Mouse (Mus musculus) hindbrain, embryonic 16.5 days (tissue): ENCODE measurements around the gene Nrip1. TPM values are rescaled to one million over a fixed set of nuclear protein-coding genes. Genes with fewer than 3 reads are reported as not detected.

Experiments used
- ATAC-seq: fragments of 200-750 bp; cut with Nextera tagmentation; 2 replicates; pipeline ENCODE4 v1.8.0; 2017; ENCODE audit warnings: moderate TSS enrichment, moderate library complexity
- H3K27ac ChIP-seq: fragments of 300-500 bp; sonication (generic); 2 replicates; pipeline ENCODE4 v1.5.1; 2014; ENCODE audit warnings: low read depth, mild to moderate bottlenecking, control low read depth, low read length, moderate library complexity
- H3K27me3 ChIP-seq: fragments of 300-500 bp; sonication (generic); replicated peaks from 2 replicates; pipeline ENCODE4 v1.6.1; 2014; ENCODE audit warnings: low read length; ENCODE audit not compliant: control insufficient read depth, insufficient read depth
- H3K36me3 ChIP-seq: fragments of 300-500 bp; sonication (generic); 2 replicates; pipeline ENCODE4 v1.6.1; 2014; ENCODE audit warnings: mild to moderate bottlenecking, low read length, moderate library complexity, mixed read lengths; ENCODE audit not compliant: control insufficient read depth, insufficient read depth
- H3K4me1 ChIP-seq: fragments of 300-500 bp; sonication (generic); 2 replicates; pipeline ENCODE4 v1.6.1; 2014; ENCODE audit warnings: low read depth, low read length; ENCODE audit not compliant: control insufficient read depth, insufficient read depth
- H3K4me2 ChIP-seq: fragments of 300-500 bp; sonication (generic); 2 replicates; pipeline ENCODE4 v1.6.1; 2014; ENCODE audit warnings: mild to moderate bottlenecking, low read length, control low read depth, moderate library complexity
- H3K4me3 ChIP-seq: fragments of 300-500 bp; sonication (generic); 2 replicates; pipeline ENCODE4 v1.5.1; 2014; ENCODE audit warnings: mild to moderate bottlenecking, low read length, control low read depth, moderate library complexity
- H3K9ac ChIP-seq: fragments of 300-500 bp; sonication (generic); 2 replicates; pipeline ENCODE4 v1.6.1; 2014; ENCODE audit warnings: low read depth, mild to moderate bottlenecking, control low read depth, low read length, moderate library complexity
- H3K9me3 ChIP-seq: fragments of 300-500 bp; sonication (generic); 2 replicates; pipeline ENCODE4 v1.6.1; 2014; ENCODE audit warnings: mild to moderate bottlenecking, low read length, moderate library complexity; ENCODE audit not compliant: control insufficient read depth
- WGBS: fragments of 180-500 bp; shearing (Covaris S2); extraction: QIAGEN DNeasy Blood & Tissue Kit; methylation state at CpG from one replicate; pipeline ENCODE4 v1.1.7; 2014; 5-methylcytosine and 5-hydroxymethylcytosine counted together
- polyA plus RNA-seq: library from polyadenylated mRNA; unstranded; fragments of >200 nt; fragmentation: Nextera tagmentation; extraction: Ambion mirVana; gene quantifications from 2 replicates; pipeline ENCODE4 v1.2.1, GENCODE M21; 2015

Nrip1 gene
- polyA plus RNA-seq, 1 experiment from 2014 or later, result 29.0 TPM

GRCm38 (mm10) chr16:76324411-76325314 lies 49.0 kb downstream of the Nrip1 start:
- no peak overlapping the region for H3K27ac ChIP-seq
- 73% methylated on average over 3 of the region's 4 CpGs for WGBS
- H3K4me1 ChIP-seq, result peaks cover 14% of the 10 kb centered on the region
- no peaks in the 10 kb centered on the region for H3K9me3 ChIP-seq
- H3K27me3 ChIP-seq, result no peaks in the 10 kb centered on the region
- H3K9ac ChIP-seq, result no peak overlapping the region
- no peak for ATAC-seq
- no peak overlapping the region for H3K4me3 ChIP-seq
- H3K36me3 ChIP-seq, result no peaks in the 10 kb centered on the region
- H3K4me2 ChIP-seq, result no peak overlapping the region

- Histone ChIP-seq H3K4me3 (no peak overlapping the region), H3K36me3 (no peaks in the 10 kb centered on the region), H3K4me2 (no peak overlapping the region), H3K9me3 (no peaks in the 10 kb centered on the region), H3K27ac (no peak overlapping the region), H3K4me1 (peaks cover 21% of the 10 kb centered on the region), H3K9ac (no peak overlapping the region), H3K27me3 (no peaks in the 10 kb centered on the region)
- 84% methylated on average over 4 of the region's 4 CpGs for WGBS
- no peak for ATAC-seq
Observed at GRCm38 (mm10) chr16:76323594-76324307, 49.9 kb downstream of the Nrip1 start.

- Histone ChIP-seq H3K4me3 (no peak overlapping the region), H3K27ac (no peak overlapping the region), H3K4me1 (peaks cover 21% of the 10 kb centered on the region), H3K36me3 (no peaks in the 10 kb centered on the region), H3K9me3 (no peaks in the 10 kb centered on the region), H3K9ac (no peak overlapping the region), H3K27me3 (no peaks in the 10 kb centered on the region), H3K4me2 (no peak overlapping the region)
- ATAC-seq, result no peak
- 97% methylated on average over 2 of the region's 2 CpGs for WGBS
Observed at GRCm38 (mm10) chr16:76323141-76323540, 50.5 kb downstream of the Nrip1 start.

- Histone ChIP-seq H3K36me3 (no peaks in the 10 kb centered on the region), H3K4me2 (peak overlapping the region; percentile 42), H3K9ac (0 out of 2 replicates have a peak overlapping the region, but pooled peaks have one; percentile 18), H3K27ac (peak overlapping the region; percentile 49), H3K9me3 (no peaks in the 10 kb centered on the region), H3K4me1 (peaks cover 24% of the 10 kb centered on the region), H3K4me3 (peak overlapping the region; percentile 7; the same call in 1 of the 2 replicates), H3K27me3 (no peaks in the 10 kb centered on the region)
- no peak; the same call in 1 of the 2 replicates for ATAC-seq
- WGBS, result 3% methylated on average over 11 of the region's 11 CpGs
Observed at GRCm38 (mm10) chr16:76321527-76322165, 52.0 kb downstream of the Nrip1 start.

- WGBS, result 31% methylated on average over 5 of the region's 5 CpGs
Observed at GRCm38 (mm10) chr16:76320118-76320473, 53.5 kb downstream of the Nrip1 start.

GRCm38 (mm10) chr16:76319364-76320117 lies 54.1 kb downstream of the Nrip1 start:
- 21% methylated on average over 11 of the region's 11 CpGs for WGBS
- H3K4me2 ChIP-seq, result no peak overlapping the region
- no peaks in the 10 kb centered on the region for H3K9me3 ChIP-seq
- peak overlapping the region; percentile 39; the same call in 1 of the 2 replicates for H3K27ac ChIP-seq
- H3K9ac ChIP-seq, result no peak overlapping the region; the same call in 1 of the 2 replicates
- H3K36me3 ChIP-seq, result no peaks in the 10 kb centered on the region
- H3K4me1 ChIP-seq, result peaks cover 24% of the 10 kb centered on the region
- no peak overlapping the region for H3K4me3 ChIP-seq
- H3K27me3 ChIP-seq, result no peaks in the 10 kb centered on the region
- peak; percentile 49; the same call in 1 of the 2 replicates for ATAC-seq

More at GRCm38 (mm10) chr16:76320118-76320473, 53.5 kb downstream of the Nrip1 start:
- ATAC-seq, result 0 out of 2 replicates have a peak, but pooled peaks have one; percentile 1
- H3K4me3 ChIP-seq, result no peak overlapping the region
- H3K36me3 ChIP-seq, result no peaks in the 10 kb centered on the region
- H3K27me3 ChIP-seq, result no peaks in the 10 kb centered on the region
- H3K9me3 ChIP-seq, result no peaks in the 10 kb centered on the region
- no peak overlapping the region for H3K4me2 ChIP-seq
- no peak overlapping the region; the same call in 1 of the 2 replicates for H3K9ac ChIP-seq
- H3K4me1 ChIP-seq, result peaks cover 24% of the 10 kb centered on the region
- 0 out of 2 replicates have a peak overlapping the region, but pooled peaks have one; percentile 39 for H3K27ac ChIP-seq

- Histone ChIP-seq H3K36me3 (no peaks in the 10 kb centered on the region), H3K27me3 (no peaks in the 10 kb centered on the region), H3K4me1 (peaks cover 24% of the 10 kb centered on the region), H3K9ac (no peak overlapping the region), H3K27ac (no peak overlapping the region), H3K4me3 (no peak overlapping the region), H3K4me2 (peak overlapping the region; percentile 19; the same call in 1 of the 2 replicates), H3K9me3 (no peaks in the 10 kb centered on the region)
- 52% methylated on average over 13 of the region's 13 CpGs for WGBS
- peak; percentile 48 for ATAC-seq
Observed at GRCm38 (mm10) chr16:76318331-76318922, 55.2 kb downstream of the Nrip1 start.
